Mouse (Mus musculus) right cerebral cortex, postnatal 14 days (tissue): ENCODE data around the gene C1qtnf6.

Source experiments
- DNase-seq: peaks from one replicate; pipeline ENCODE4 v3.0.0; 2022

Gene C1qtnf6

DNA sequence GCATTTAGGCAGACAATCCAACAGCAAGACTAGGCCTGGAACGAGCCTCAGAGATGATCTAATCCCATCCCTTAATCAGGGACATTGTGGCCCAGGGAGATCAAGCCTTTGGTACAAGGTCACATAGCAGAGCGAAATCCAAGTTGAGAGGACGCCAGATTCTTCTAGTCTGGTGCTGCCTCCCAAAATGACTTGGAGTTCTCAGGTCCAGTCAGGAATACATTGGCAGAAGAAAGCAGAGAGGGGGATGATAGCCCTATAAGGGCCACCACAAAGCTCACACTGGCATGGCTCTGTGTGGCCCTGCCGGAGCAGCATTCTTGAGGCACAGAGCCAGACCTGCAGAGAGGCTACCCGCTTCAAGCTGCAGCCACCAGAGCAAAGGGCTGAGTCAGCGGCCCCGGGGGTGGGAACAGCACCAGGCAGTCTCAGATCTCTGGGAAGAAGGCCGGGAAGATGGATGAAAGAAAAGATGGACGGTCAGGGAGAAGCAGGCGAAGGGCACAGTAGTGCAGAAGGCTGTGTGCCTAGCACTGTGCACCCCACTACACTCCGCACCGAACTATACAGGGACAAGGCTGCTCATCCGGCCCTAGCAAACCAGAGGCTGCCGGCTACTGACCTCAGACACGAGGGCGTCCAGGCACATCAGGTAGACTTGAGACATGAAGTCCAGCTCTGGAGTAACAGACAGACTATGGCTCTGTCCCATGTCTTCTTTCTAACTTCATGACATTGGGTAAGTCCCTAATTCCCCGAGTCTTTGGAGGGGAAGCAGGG, at the start of gene C1qtnf6:
Gene C1qtnf6, minus strand, starts transcription at position 746 of the 780 bp plus-strand sequence.
- no peak for DNase-seq

DNA sequence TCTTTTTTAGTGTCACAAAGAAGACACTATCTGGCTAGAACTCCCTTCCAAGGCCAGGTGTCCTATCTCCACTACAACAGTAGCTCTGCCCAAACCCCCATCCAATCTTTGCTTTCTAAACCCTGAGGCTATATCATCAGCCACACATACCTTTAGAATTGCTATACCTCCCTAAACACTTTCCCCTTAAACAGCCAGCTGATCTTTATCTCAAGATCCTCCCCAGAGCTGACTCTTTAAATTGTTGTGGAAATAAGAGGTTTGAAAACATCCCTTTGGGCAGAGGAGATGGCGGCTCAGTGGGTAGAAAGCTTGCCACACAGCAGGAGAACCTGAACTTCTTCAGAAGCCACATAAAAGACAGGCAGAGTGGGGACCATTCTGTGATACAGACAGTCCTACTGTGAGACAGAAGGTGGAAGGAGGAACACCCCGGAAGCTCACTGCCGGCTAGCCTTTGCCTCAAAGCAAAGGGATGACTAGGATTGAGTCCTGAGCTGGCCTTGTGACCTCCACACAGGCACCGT, 45.1 kb upstream of the C1qtnf6 start:
- DNase-seq: no peak

- DNase-seq: no peak
Measured at GRCm38 (mm10) chr15:78572658-78573397, 41.6 kb upstream of the C1qtnf6 start, which contains the start of gene Rac2. Gene Rac2, minus strand, starts transcription at chr15:78572783.

DNA sequence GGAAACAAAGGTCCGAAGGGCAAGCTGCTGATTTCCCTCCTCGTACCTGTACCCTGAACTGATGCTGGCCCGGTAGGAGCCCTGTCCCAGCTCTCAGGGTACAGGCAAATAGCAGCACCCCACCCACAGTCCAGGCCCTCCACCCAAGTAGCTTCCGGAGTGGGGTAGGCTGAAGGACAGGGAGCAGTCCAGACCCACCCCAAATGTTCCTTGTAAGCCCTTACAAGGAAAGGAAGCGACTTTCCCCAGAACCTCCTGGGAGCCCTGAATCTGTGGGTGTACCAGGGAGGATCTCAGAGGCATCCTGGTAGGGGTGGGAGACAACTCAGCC, 41.0 kb upstream of the C1qtnf6 start:
- no peak for DNase-seq

DNA sequence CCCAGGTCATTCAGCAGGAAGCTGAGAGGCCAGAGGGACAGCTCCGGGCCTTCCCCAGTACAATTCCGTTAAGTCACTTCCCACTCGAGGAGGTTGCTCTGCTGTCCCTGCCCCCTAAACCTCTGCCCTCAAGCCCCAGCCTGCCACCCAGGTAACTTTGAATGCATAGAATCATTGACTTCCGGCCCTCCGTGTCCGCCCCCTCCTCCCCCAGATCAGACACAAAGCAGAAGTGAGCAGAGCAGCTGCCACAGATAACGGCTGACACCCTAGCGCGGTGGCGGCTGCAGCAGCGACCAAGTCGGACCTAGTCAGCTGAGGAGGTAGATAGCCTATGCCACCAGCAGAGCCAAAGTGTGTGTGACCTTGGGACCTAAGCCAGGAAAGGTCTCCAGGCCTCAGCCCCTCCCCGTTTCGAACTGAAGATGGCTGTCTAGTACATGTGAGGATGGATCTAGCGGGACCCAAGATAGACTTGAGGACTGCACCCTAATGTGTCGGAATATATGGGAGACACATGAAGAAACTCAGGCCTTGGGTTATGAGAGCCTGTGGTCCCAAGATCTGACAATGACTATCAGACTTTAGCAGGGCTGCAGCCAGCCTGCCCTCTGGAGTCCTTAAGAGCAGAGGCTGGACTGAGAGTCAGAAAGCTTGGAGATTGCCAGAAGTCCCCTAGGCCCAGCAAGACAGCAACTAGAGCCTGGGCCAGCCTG, 40.5 kb upstream of the C1qtnf6 start:
- no peak for DNase-seq

GRCm38 (mm10) chr15:78570170-78570569, 39.0 kb upstream of the C1qtnf6 start:
- DNase-seq: no peak

DNA sequence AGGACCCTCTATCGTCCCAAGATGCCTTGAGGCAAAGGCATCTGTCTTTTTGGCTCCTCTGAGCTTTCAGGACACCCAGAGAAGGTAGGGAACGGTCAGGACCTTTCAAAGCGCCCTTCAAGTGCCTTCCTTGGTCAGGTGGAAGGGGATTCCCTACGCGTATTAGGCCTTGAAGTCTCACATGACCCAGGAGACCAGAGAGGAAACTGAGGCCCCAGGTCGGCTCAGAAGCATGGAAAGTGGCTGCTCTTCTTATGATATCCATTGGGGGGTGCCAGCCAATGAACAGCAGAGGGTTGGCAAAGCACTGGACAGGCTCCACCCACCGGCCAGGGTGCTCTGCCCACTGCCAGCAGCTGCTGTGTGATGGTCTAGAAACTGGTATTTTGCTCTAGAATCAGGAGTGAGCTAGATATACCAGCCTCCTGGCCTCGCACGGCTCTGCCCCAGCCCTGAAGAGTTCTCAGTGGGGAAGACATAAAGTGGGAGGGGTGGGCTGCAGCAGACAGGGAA, 36.4 kb upstream of the C1qtnf6 start:
- no peak for DNase-seq

- no peak for DNase-seq
Measured at GRCm38 (mm10) chr15:78564764-78565435, 33.7 kb upstream of the C1qtnf6 start.

GRCm38 (mm10) chr15:78563937-78564336, 32.7 kb upstream of the C1qtnf6 start:
- no peak for DNase-seq

- no peak for DNase-seq
Measured at GRCm38 (mm10) chr15:78563344-78563743, 32.1 kb upstream of the C1qtnf6 start.

GRCm38 (mm10) chr15:78559141-78559979, 28.1 kb upstream of the C1qtnf6 start:
- no peak for DNase-seq

DNA sequence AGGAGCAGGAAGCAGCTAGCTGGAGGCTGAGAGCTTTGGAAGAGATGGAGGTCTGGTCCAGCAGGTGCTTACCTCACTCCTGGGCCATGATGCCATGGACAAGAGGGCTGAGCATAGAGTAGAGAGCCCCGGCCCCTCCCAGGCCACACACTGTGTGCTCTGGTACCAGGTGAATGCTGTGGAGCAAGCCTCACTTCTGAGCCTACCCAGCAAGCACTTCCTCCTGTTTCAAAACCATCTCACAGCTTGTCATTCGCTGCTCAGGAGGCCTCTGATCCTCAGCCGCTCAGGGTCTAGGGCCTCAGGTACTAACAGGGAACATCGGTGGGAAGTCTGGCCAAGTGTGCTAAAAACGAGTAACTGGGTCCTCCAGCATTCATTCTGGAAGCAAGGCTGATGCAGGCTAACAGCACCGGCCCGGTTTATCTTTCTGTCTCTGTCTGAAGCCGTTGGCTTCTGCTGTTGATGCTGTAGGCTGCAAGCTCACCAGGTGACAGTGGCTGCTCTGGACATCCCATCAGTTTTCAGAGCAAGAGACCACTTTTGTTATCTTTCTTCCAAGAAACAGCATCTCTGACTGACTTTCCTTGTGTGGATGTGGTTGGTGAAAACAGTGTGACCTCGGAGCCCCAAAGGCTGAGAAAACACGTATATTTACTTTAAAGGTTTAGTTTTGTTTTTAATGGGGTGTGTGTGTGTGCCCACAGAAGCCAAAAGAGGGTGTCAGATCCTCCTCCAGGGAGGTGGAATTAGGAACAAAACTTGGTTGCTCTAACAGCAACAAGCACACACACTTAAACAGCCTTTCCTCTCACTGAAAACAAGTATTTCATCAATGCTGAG, 26.7 kb upstream of the C1qtnf6 start:
- no peak for DNase-seq

DNA sequence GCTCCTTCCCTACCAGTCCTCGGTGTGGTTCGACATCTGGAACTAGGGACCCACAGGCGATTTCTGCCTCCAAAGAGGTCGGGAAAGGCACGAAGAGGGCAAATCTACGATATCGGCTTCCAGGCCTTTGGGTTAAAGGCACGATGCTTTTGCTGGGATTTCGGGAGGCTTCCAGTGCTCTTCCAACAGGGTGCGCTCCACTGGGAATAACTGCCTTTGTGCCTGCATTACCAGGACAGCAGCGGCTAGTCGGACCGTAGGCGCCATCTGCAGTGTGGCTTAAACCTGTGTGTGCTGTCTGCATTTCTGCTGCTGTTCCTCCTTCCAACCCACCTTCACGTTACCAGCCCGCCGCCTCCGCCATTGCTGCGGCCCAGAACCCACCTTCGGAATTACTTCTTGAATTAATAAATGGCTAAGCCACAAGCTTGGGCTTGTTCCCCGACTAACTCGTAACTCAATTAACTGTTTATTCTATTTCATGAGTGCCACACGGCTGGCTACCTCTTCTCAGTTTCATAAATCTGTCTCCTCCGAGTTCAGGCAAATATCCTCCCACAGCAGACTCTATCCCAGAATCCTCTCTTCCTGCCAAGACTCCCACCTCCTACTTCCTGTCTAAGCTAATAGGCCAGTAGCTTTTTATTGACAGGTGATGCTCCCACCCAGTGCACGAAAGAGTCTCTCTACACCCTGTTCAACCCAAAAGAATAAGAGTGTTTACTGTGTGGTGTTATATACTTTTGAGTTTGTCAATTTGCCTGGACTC, 23.5 kb upstream of the C1qtnf6 start:
- DNase-seq: no peak

DNA sequence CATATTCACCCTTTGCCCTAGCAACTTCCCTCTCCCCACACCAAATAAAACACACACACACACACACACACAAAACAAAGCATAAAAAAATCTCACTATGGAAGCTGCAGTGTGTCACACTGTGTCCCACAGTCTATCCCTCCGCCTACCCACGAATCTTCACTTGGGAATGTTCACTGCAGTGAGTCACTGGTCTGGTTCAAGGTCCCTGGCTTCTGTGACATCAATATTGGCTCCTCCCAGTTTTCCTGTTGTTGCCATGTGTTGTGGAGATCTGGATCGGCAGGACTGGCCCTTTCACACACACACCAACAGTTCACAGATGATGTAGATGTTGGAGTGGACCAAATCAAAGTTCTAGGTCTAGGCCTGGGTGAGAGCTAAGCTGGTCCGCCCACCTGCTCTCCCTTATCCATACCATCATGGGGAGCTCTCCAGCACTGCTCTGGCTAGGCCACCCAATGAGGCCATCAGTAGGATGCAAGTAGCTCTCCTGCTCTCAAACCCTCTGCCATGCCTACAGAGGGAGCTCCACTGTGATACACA, 18.0 kb upstream of the C1qtnf6 start:
- no peak for DNase-seq

- DNase-seq: no peak
Measured at GRCm38 (mm10) chr15:78548711-78549110, 17.5 kb upstream of the C1qtnf6 start.

DNA sequence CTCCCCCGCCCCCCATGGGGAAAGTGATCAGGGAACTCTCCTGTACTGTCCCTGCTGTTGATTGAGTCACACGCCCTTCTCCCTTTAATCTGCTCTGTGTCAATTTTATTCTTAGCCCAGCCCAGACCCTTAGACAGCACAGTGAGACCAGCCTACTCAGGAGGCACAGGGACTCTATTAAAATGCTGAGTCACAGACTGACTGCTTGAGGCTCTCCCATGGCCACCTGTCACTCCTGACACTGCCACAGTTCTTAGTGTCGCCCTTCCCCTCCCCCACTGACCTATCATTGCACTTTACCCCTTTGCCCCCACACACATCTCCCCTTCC, 17.1 kb upstream of the C1qtnf6 start:
- no peak for DNase-seq

- DNase-seq: no peak
Measured at GRCm38 (mm10) chr15:78547415-78548335, 16.5 kb upstream of the C1qtnf6 start.

GRCm38 (mm10) chr15:78546060-78546459, 14.8 kb upstream of the C1qtnf6 start:
- DNase-seq: no peak

- peak; percentile 53 for DNase-seq
Measured at GRCm38 (mm10) chr15:78544561-78545001, 13.4 kb upstream of the C1qtnf6 start, which contains the start of gene Sstr3. Gene Sstr3, minus strand, starts transcription at chr15:78544685.
